Mouse (Mus musculus) liver, embryonic 14.5 days (tissue): Measurements from ENCODE around the gene Zfp146. TPM values are rescaled to one million over a fixed set of nuclear protein-coding genes. Genes with fewer than 3 reads are reported as not detected.
A peak's percentile ranks its signal among the peaks of the same experiment; 100 is the strongest.

Source experiments
- ATAC-seq: fragments of 200-750 bp; cut with Nextera tagmentation; 2 replicates; pipeline ENCODE4 v1.8.0; 2017; ENCODE audit warnings: moderate number of reproducible peaks, mild to moderate bottlenecking, moderate library complexity; ENCODE audit not compliant: insufficient read depth
- DNase-seq, 3 experiments: peaks; one replicate each; pipeline ENCODE4 v3.0.0-alpha.2; 2012 to 2013; ENCODE audit warnings: low read depth in 3 of 3, low spot score in 3 of 3
- H3K27ac ChIP-seq: fragments of 300-500 bp; sonication (generic); 2 replicates; pipeline ENCODE4 v1.5.1; 2014; ENCODE audit warnings: moderate library complexity, mild to moderate bottlenecking, control low read depth, inconsistent platforms
- H3K27me3 ChIP-seq: fragments of 300-500 bp; sonication (generic); 2 replicates; pipeline ENCODE4 v1.6.1; 2014; ENCODE audit warnings: mild to moderate bottlenecking, low read length, moderate library complexity; ENCODE audit not compliant: control insufficient read depth, insufficient read depth
- H3K36me3 ChIP-seq: fragments of 300-500 bp; sonication (generic); replicated peaks from 2 replicates; pipeline ENCODE4 v1.6.1; 2014; ENCODE audit warnings: low read depth; ENCODE audit not compliant: control insufficient read depth, insufficient read depth
- H3K4me1 ChIP-seq, 2 experiments: fragments of 200-500 bp in 1 of 2; fragments of 300-500 bp in 1 of 2; sonication (generic) in 1 of 2; replicated peaks; 2 replicates each; pipeline ENCODE4 v1.6.1; 2012 to 2014; ENCODE audit warnings: antibody characterized with exemption in 1 of 2, inconsistent platforms in 1 of 2, low read length in 1 of 2; ENCODE audit not compliant: control insufficient read depth in 2 of 2, insufficient read depth in 2 of 2
- H3K4me2 ChIP-seq: fragments of 300-500 bp; sonication (generic); 2 replicates; pipeline ENCODE4 v1.6.1; 2014; ENCODE audit warnings: low read depth, mild to moderate bottlenecking, control low read depth, moderate library complexity
- H3K4me3 ChIP-seq, 2 experiments: fragments of 200-500 bp in 1 of 2; fragments of 300-500 bp in 1 of 2; sonication (generic) in 1 of 2; 2 replicates each; pipeline ENCODE4 v1.5.1; 2012 to 2014; ENCODE audit warnings: low read depth in 2 of 2, low read length in 2 of 2, mild to moderate bottlenecking in 2 of 2, control low read depth in 1 of 2, inconsistent platforms in 1 of 2, moderate library complexity in 1 of 2; ENCODE audit not compliant: insufficient read depth in 1 of 2
- H3K9ac ChIP-seq: fragments of 300-500 bp; sonication (generic); replicated peaks from 2 replicates; pipeline ENCODE4 v1.6.1; 2014; ENCODE audit warnings: mild to moderate bottlenecking, control low read depth, moderate library complexity
- H3K9me3 ChIP-seq: fragments of 300-500 bp; sonication (generic); 2 replicates; pipeline ENCODE4 v1.6.1; 2016; ENCODE audit warnings: low read length, mixed read lengths; ENCODE audit not compliant: control insufficient read depth
- CTCF ChIP-seq: IDR thresholded peaks from 2 replicates; pipeline ENCODE4 v1.5.1; 2016; ENCODE audit warnings: antibody characterized with exemption, low read depth, control low read depth
- EP300 ChIP-seq: IDR thresholded peaks from 2 replicates; pipeline ENCODE4 v1.6.1; 2016; ENCODE audit warnings: antibody characterized with exemption, low read depth
- whole genome bisulfite sequencing: fragments of 180-500 bp; shearing (Covaris S2); extraction: QIAGEN DNeasy Blood & Tissue Kit; methylation state at CpG from one replicate; pipeline ENCODE4 v1.1.7; 2014; ENCODE audit not compliant: insufficient replicate concordance; 5-methylcytosine and 5-hydroxymethylcytosine counted together
- polyA plus RNA-seq, 2 experiments: library from polyadenylated mRNA; depleted of rRNA in 1 of 2; stranded (reverse) in 1 of 2; unstranded in 1 of 2; fragments of >200 nt; fragmentation: Nextera tagmentation in 1 of 2; extraction: Ambion mirVana in 1 of 2; gene quantifications; 2 replicates each; pipeline versions ENCODE4 v1.2.1 to v1.2.3; 2012 to 2014

Gene Zfp146
- polyA plus RNA-seq, 2 experiments: 4.4 to 20.8 TPM

DNA sequence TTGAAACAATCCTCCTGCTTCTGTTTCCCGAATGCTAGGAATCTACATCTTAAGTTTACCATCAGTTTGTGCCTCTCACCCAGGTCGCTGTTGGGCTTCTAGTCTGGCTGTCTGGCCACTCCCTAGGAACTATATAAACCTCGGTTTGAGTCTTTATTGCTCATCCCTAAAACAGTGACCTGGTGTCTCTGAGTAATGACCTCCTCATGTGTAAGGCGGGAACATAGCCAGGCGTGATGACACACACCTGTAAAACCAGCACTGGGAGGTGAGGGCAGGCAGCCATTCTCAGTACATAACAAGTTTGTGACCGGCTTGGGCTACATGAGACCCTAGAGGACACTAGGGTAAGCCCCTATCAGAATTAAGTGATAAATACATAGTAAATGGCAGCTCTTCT, 25.9 kb upstream of the Zfp146 start:
- Histone ChIP-seq H3K36me3 (peaks cover 11% of the 10 kb centered on the region), H3K27ac (no peak overlapping the region), H3K4me2 (peak overlapping the region; percentile 89), H3K9ac (peak overlapping the region; percentile 16; the same call in 1 of the 2 replicates), H3K4me1 (peaks cover 9 to 15% of the 10 kb centered on the region in 2 experiments), H3K9me3 (no peaks in the 10 kb centered on the region), H3K27me3 (no peaks in the 10 kb centered on the region), H3K4me3 (peak overlapping the region in 1 of 2 experiments; percentile 82; a peak in 3 of 4 replicates)
- ATAC-seq (no peak), DNase-seq (no peak)
- TF ChIP-seq EP300 (no peak), CTCF (no peak)
- 59% methylated on average over 6 of the region's 6 CpGs for WGBS

DNA sequence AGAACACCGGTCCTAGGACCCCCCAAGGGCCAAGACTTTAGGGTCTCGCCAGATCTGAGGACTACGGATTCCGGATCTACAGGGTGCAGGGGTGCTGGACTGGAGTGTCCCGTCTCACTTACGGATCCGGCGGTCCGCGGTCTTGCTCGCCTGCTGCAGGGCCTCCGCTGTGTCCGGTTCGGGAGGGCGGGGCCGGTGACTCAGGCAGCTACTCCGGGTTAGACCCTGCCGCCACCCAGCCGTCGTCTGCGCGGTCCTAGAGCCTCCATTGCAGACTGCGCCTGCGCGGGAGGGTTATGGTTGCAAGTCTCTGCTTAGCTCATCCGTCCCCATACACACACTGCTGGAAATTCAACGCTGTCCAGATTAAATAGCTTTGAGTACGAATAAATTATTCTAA, 25.3 kb upstream of the Zfp146 start:
- Histone ChIP-seq H3K4me3 (peak overlapping the region; percentile 82 to 85), H3K4me1 (peaks cover 9 to 15% of the 10 kb centered on the region in 2 experiments), H3K27me3 (no peaks in the 10 kb centered on the region), H3K9me3 (no peaks in the 10 kb centered on the region), H3K36me3 (peaks cover 16% of the 10 kb centered on the region), H3K9ac (peak overlapping the region; percentile 89), H3K27ac (peak overlapping the region; percentile 64), H3K4me2 (peak overlapping the region; percentile 89)
- DNase-seq (peak; percentile 90 to 92 (median 90)), ATAC-seq (peak; percentile 87)
- TF ChIP-seq CTCF (no peak), EP300 (no peak)
- WGBS: under 1% methylated on average over 28 of the region's 28 CpGs

DNA sequence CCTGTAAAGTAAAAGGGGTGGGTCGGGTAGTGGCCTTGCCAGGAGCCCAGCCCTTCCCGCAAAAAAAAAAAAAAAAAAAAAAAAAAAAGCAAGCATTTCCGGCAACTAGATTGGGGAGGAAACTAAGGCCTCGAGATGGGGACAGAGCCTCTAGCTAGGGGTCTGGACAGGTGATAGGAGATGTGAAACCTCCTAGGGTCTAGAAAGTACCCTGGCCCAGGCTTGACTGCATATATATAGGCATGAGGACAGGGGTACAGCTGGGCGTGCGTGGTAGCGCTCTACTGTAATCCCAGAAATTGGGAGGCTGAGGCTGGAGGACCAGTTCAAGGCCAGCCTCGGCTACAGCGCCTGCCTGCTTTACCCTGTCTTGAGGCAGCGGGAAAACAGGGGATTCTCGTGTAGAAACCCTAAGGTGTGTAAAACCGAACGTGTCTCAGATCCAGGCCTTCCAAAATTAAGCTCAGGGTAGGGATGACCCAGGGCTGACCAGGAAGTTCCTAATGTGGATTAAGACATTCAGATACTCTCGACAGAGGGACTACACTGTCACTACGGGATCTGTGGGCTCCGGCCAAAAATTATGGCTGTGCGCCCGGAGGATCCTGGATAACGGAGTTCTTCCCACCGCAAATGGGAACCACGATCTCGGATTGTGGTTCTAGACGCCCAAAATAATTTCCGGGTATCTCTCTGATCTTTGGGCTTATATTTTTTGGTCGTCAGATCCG, 24.7 kb upstream of the Zfp146 start:
- H3K27me3 ChIP-seq: no peaks in the 10 kb centered on the region
- TF ChIP-seq CTCF: no peak
- TF ChIP-seq EP300: no peak
- peak overlapping the region; percentile 82 to 85 for H3K4me3 ChIP-seq
- peak overlapping the region; percentile 89 for H3K4me2 ChIP-seq
- WGBS: under 1% methylated on average over 26 of the region's 26 CpGs
- peaks cover 18% of the 10 kb centered on the region for H3K36me3 ChIP-seq
- ATAC-seq (peak; percentile 52), DNase-seq (peak in 1 of 3 experiments; percentile 47)
- H3K9me3 ChIP-seq: no peaks in the 10 kb centered on the region
- H3K4me1 ChIP-seq: peaks cover 9 to 15% of the 10 kb centered on the region in 2 experiments
- H3K27ac ChIP-seq: peak overlapping the region; percentile 64
- H3K9ac ChIP-seq: peak overlapping the region; percentile 89

DNA sequence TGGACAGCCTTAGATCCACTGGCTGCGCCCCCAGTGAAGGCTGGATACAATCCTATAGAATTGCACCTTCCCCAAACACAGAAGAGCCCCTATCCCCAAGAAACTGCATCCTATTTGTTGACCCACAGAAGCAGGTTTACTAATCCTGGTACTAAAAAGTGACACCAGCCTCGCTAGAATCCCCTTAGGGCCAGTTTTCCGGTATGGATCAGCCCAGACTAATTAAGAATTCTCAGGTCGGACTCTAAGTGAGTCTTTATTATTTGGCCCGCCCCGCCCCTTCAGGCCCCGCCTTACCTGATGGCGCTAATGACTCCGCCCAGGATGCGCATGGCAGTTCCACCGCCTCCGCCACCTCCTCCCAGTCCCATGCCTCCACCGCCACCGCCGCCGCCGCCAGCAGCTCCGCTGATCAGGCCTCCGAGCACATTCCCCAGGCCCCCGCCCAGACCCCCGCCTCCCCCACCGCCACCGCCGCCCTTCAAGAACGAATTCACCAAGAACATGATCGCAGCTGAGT, 24.1 kb upstream of the Zfp146 start:
- DNase-seq (peak; percentile 75 to 77 (median 75)), ATAC-seq (peak; percentile 77)
- Histone ChIP-seq H3K9me3 (no peaks in the 10 kb centered on the region), H3K4me2 (peak overlapping the region; percentile 89), H3K4me3 (peak overlapping the region; percentile 82 to 85), H3K36me3 (peaks cover 21% of the 10 kb centered on the region), H3K27me3 (no peaks in the 10 kb centered on the region), H3K27ac (peak overlapping the region; percentile 66), H3K4me1 (peaks cover 9 to 15% of the 10 kb centered on the region in 2 experiments), H3K9ac (peak overlapping the region; percentile 89)
- no peak for TF ChIP-seq EP300
- no peak for TF ChIP-seq CTCF
- WGBS: 1% methylated on average over 26 of the region's 26 CpGs

DNA sequence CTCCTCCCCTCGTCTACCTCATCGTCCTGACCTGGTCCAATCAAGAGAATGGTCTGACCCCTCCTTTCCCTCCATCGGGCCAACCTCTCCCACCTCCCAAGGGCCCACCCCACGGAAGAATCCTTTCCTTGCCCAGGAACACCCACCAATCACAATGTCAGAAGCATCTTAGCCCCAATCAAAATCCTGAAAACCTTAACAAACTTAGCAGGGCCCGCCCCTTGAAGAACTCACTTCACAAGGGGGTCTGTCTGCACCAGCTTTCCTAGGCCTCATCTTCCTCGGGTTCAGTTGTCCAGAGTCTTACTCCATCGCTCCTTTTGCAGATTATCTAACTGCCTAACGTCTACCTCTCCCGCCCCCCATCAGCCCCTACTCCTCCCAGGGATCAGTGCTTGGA, 23.5 kb upstream of the Zfp146 start:
- peak overlapping the region; percentile 29 to 82; a peak in 2 of 4 replicates for H3K4me3 ChIP-seq
- peak overlapping the region; percentile 89 for H3K9ac ChIP-seq
- WGBS: 64% methylated on average over 9 of the region's 9 CpGs
- H3K27me3 ChIP-seq: no peaks in the 10 kb centered on the region
- H3K9me3 ChIP-seq: no peaks in the 10 kb centered on the region
- no peak for ATAC-seq
- peaks cover 9 to 15% of the 10 kb centered on the region in 2 experiments for H3K4me1 ChIP-seq
- H3K27ac ChIP-seq: peak overlapping the region; percentile 66
- H3K36me3 ChIP-seq: peaks cover 26% of the 10 kb centered on the region
- H3K4me2 ChIP-seq: peak overlapping the region; percentile 89
- TF ChIP-seq CTCF (no peak), EP300 (no peak)
- no peak for DNase-seq
